Mouse (Mus musculus): ENCODE data around the gene Asic2. TPM values are rescaled to one million over a fixed set of nuclear protein-coding genes. Genes with fewer than 3 reads are reported as not detected.

The Asic2 gene
- total RNA-seq, 2 experiments from 2014 or later = not detected

DNA sequence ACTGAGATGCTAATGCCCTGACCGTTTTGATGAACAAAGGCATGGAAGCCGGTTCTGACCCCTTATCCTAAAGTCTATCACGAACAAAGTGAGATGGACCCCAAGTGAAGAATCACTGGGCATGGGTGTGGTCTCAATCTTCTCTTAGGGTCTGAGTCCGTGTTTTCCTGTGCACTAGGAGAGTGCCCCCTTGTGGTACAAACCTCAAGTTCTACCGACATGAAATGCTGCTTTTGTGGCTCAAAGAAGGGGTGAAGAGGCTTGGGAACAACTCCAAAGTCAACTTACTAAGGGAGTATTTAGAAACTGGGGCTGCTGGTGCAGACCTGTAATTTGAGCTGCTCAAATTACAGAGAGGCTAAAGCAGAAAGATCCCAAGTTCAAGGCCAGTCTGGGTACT, 1116.4 kb downstream of the Asic2 start:
- intact Hi-C loops (cut with DNase I) = loop anchor here (1.0 kb wide), 2 partner anchors 31 to 156 kb away; no protein-coding TSS in a partner anchor
- peak; percentile 14 to 33 for DNase-seq

DNA sequence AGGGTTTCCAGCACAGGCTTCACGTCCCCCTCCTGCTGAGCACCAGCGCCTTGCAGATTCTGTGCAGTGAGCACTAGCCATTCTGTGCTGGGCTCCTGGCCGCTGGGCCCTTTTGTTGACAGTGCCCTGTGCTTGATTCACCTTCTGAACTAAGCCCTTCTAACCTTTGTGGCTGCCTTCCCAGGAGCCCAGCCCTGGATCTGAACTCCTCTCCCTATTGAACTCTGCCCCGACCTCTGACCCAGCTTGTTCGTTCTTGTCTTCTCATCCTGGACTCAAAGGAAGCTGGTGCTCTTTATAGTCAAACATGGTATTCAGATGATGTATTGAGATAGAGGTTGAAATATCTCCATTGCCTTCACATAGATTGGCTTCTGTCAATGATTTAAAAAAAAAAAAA, 1120.1 kb downstream of the Asic2 start:
- intact Hi-C loops (cut with DNase I) = no loop called here
- no peak for DNase-seq

- no peak for DNase-seq
- intact Hi-C loops (cut with DNase I) = no loop called here
Measured at GRCm38 (mm10) chr11:80846115-80846514, 1122.1 kb downstream of the Asic2 start.

- intact Hi-C loops (cut with DNase I) = no loop called here
- no peak for DNase-seq
Measured at GRCm38 (mm10) chr11:80845486-80845885, 1122.8 kb downstream of the Asic2 start.

- no peak for DNase-seq
- intact Hi-C loops (cut with DNase I) = no loop called here
Measured at GRCm38 (mm10) chr11:80843435-80843834, 1124.8 kb downstream of the Asic2 start.

GRCm38 (mm10) chr11:80838724-80839123, 1129.5 kb downstream of the Asic2 start:
- no peak for DNase-seq
- intact Hi-C loops (cut with DNase I) = no loop called here

DNA sequence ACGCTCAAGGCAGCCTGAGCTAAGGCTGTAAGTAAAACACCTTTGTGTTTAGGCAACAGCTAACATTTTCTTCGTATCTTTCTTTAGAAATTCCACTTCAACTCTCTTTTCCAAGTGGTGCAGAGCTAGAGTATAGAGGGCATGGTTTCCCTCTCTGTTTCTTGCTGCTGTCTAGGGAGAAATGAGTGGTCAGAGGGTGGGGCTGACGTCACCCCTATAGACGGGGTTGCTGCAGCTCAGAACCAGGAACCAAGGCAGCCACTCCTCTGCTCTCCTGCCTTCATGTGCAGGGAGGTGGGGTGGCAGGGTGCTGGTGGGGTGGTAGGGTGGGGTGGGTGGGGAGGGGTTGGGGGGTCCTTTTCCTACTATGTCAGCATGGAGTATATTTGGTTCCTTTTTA, 1132.4 kb downstream of the Asic2 start:
- no peak for DNase-seq
- intact Hi-C loops (cut with DNase I) = no loop called here

DNA sequence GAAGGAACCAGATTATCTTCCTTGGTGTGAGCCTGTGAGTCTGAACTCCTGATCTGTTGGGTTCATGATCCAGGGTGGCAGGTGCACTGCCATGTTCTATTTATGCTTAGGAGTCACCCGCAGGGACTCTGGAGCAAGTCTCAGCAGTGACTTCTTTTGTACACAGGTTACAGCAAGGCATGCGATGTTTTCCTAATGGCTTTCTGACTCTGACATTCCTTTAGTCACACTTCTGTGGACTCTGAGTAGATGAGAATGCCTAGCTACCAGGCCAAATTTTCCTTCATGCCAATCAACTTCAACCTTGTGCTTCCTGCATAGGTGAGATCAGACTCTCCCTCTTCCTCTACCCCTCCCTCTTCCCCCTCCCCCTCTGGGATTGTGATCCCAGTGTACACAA, 1132.9 kb downstream of the Asic2 start:
- no peak for DNase-seq
- intact Hi-C loops (cut with DNase I) = no loop called here

Other genes with a start within 250 kb of the Asic2 start
- under 1 TPM in 1 of 2 experiments, not detected in 1; 0.07 TPM for gene 5530401A14Rik, start 107.8 kb downstream of the Asic2 start, total RNA-seq (2021)
- gene Ccl2, start 67.1 kb upstream of the Asic2 start, total RNA-seq (2021) = 1 to 10 TPM; 1.2 to 1.8 TPM
- not detected for gene Gm17268, start 70.1 kb upstream of the Asic2 start, total RNA-seq (2021)
- gene Ccl7, start 77.3 kb upstream of the Asic2 start, total RNA-seq (2021) = 1 to 10 TPM in 1 of 2 experiments, under 1 TPM in 1; 0.34 to 1.0 TPM
- 1 to 10 TPM in 1 of 2 experiments, under 1 TPM in 1; 0.57 to 1.1 TPM for gene Ccl11, start 89.4 kb upstream of the Asic2 start, total RNA-seq (2021)
- 1 to 10 TPM in 1 of 2 experiments, not detected in 1; 1.1 TPM for gene Ccl12, start 133.4 kb upstream of the Asic2 start, total RNA-seq (2021)
- gene Ccl8, start 146.7 kb upstream of the Asic2 start, total RNA-seq (2021) = not detected